Mouse (Mus musculus) thymus, adult 2 months (tissue): ENCODE data around the gene Stat2.

Experiments used
- CTCF ChIP-seq: fragments of 200-500 bp; IDR thresholded peaks from 2 replicates; pipeline ENCODE4 v1.5.1; 2012; ENCODE audit warnings: mild to moderate bottlenecking, control low read depth, low read length, moderate library complexity, borderline replicate concordance; ENCODE audit not compliant: control insufficient read depth, poor library complexity, insufficient read depth; ENCODE audit errors: extremely low read depth
- POLR2A ChIP-seq: fragments of 200-500 bp; IDR thresholded peaks from 2 replicates; pipeline ENCODE4 v1.6.1; 2012; ENCODE audit warnings: mild to moderate bottlenecking, low read length, control low read depth, moderate library complexity; ENCODE audit not compliant: control insufficient read depth, poor library complexity, insufficient read depth; ENCODE audit errors: extremely low read depth

- TF ChIP-seq CTCF (no peak), POLR2A (no peak)
Observed at GRCm38 (mm10) chr10:128230582-128230981, 39.8 kb upstream of the Stat2 start.
